11 mouse cellular contexts compared by ENCODE assay signal in genomic region chr1:138174705-138175492, GRCm38 (mm10). TPM values are rescaled to one million over a fixed set of nuclear protein-coding genes. Genes with fewer than 3 reads are reported as not detected.
DNase-seq lines count a peak whose midpoint lies in the region.
"Had no signal": no experiment of that assay in that cellular context is flagged by ENCODE, and none has a peak within 500 bp of the region (broad histone marks: within the 10 kb centered on the region; RNA-seq: fewer than 3 reads in every experiment).

No protein-coding gene starts in this region.

- H3K4me3 ChIP-seq in macrophage (ENCODE audit: inconsistent target) = peak overlapping the region; percentile 83
- H3K4me3 ChIP-seq: forebrain, embryonic 12.5 days; intestine, embryonic 15.5 days had no signal

- intact Hi-C loops in heart, postnatal 10 days (cut with DNase I) = no loop called here
- intact Hi-C loops in gastrocnemius, postnatal 36 days (cut with DNase I) = no loop called here

- peaks cover 52% of the 10 kb centered on the region for H3K79me2 ChIP-seq in macrophage (ENCODE audit: inconsistent target)

- WGBS in macrophage (ENCODE audit: missing documents) = 0% methylated on average over 9 of the region's 9 CpGs

- no peaks in the 10 kb centered on the region; the same call in 1 of the 2 replicates for H3K36me3 ChIP-seq in macrophage (ENCODE audit: inconsistent target)
- H3K36me3 ChIP-seq: forebrain, embryonic 12.5 days; intestine, embryonic 15.5 days had no signal

- H3K27ac ChIP-seq in macrophage = peak overlapping the region; percentile 97
- H3K27ac ChIP-seq: forebrain, embryonic 12.5 days; intestine, embryonic 15.5 days had no signal

- peak; percentile 19 for DNase-seq in heart, adult 8-10 months (ENCODE audit: low spot score)
- DNase-seq in heart, postnatal 10 days = no peak
- peak; percentile 49 for DNase-seq in thymus, postnatal 14 days
- no peak for DNase-seq in thymus, postnatal 4 days
- DNase-seq in testis, postnatal 14 days (ENCODE audit: low spot score) = no peak
- DNase-seq in gastrocnemius, postnatal 36 days = no peak
- DNase-seq in left cerebral cortex, adult 9 months (ENCODE audit: low spot score in 2 of 2) = no peak
- DNase-seq: cerebellum, adult 11 months had no signal

RNA-seq across cellular contexts. Expression of gene Ptprc, which starts 0.6 kb away (rescaled TPM):
- total RNA-seq in heart, adult 8-10 months (2022) = 1 to 10 TPM; 3.2 to 8.7 (median 3.7) TPM
- total RNA-seq in heart, postnatal 10 days (2021) = 1 to 10 TPM; 4.5 to 5.5 TPM
- 1,000 to 10,000 TPM in 25 of 26 experiments, 100 to 1,000 TPM in 1; 921 to 3,220 (median 1,884) TPM for total RNA-seq in macrophage (2018; cell fraction: chromatin; rRNA removed)
- 100 to 1,000 TPM; 188 to 418 (median 295) TPM for total RNA-seq in macrophage (2018; cell fraction: cytosol; rRNA removed)
- total RNA-seq in macrophage (2018; cell fraction: nucleus; rRNA removed) = 1,000 to 10,000 TPM in 25 of 26 experiments, 100 to 1,000 TPM in 1; 684 to 2,114 (median 1,348) TPM
- polyA plus RNA-seq in macrophage (2018) = 131 to 243 TPM (median 195 TPM) in 3 replicates
- 1 to 10 TPM; 1.4 to 4.4 TPM for total RNA-seq in gastrocnemius, postnatal 36 days (2021)

Comparison
In these comparisons a context has a peak if more than half of its experiments do, and no peak if none do; other contexts are left out.
1. DNase-seq: peak in heart, adult 8-10 months (single experiment) and thymus, postnatal 14 days (single experiment); none in heart, postnatal 10 days (0 of 2), thymus, postnatal 4 days (single experiment), testis, postnatal 14 days (single experiment), gastrocnemius, postnatal 36 days (0 of 2) and left cerebral cortex, adult 9 months (0 of 2).